Mouse (Mus musculus) kidney, postnatal 14 days (tissue): Measurements from ENCODE around the gene Tnfaip6.
"Not testable (repeated sequence)": the region's sequence is repeated elsewhere in the genome, so short reads cannot be mapped to it uniquely, and the experiment has no call there.

Source experiments
- DNase-seq: peaks from one replicate; pipeline ENCODE4 v3.0.0; 2022; ENCODE audit warnings: mixed read lengths

Gene Tnfaip6

DNA sequence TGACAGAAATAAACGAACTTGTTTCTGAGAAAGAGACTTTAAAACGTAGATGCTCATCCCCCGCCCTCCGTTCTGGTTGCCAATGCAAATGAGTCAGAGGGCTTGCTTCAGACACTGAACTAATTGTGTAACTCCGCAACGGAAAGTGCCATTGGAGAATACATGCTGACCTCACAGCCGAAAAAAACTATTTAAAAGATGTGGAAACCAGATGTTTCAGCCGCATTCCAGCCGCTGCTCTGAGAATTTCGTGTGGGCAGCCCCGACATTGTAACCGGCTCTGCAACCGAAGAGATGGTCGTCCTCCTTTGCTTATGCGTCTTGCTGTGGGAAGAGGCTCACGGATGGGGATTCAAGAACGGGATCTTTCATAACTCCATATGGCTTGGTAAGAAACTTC, at the start of gene Tnfaip6:
Tnfaip6 (plus strand) TSS at position 128 of the 400 bp plus-strand sequence.
- peak; percentile 53 for DNase-seq

- DNase-seq = no peak
Measured at GRCm38 (mm10) chr2:51989559-51989958, 48.2 kb upstream of the Tnfaip6 start.

- no peak for DNase-seq
Measured at GRCm38 (mm10) chr2:51991447-51991846, 46.4 kb upstream of the Tnfaip6 start.

DNA sequence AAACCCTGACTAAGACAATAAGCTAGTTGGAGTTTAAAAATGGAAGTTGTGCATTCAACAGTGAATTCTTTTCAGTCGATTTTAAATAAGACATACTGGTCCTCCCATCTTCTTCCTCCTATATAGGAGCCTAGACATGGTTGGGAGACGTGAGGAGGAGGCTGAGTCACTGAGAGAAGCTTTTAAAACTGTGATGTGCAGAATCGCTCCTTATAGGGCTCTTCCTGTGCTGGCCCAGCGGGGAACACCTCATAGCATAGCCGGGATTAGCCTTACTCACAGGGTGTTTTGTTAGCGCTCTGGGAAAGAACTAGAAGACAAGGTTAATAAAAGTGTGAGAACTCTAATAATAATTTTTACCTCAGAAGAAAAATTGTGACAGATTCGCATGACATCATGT, 37.8 kb upstream of the Tnfaip6 start:
- DNase-seq = no peak

- no peak for DNase-seq
Measured at GRCm38 (mm10) chr2:52001521-52001920, 36.3 kb upstream of the Tnfaip6 start.

DNA sequence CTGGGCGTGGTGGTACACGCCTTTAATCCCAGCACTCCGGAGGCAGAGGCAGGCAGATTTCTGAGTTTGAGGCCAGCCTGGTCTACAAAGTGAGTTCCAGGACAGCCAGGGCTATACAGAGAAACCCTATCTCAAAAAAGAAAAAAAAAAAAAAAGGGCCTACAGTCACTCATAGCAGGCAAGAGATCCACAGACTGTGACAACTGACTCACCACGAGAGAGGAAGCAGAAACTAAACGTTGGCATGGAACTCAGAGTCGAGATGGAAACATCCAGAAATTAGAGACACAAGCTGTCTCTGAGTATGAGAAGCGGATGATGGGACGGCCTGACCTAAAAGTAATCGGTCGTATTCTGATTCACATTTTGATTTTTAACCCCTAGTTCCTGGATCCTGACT, 35.5 kb upstream of the Tnfaip6 start:
- DNase-seq = not testable (repeated sequence)

GRCm38 (mm10) chr2:52006380-52006779, 31.4 kb upstream of the Tnfaip6 start:
- DNase-seq = no peak

GRCm38 (mm10) chr2:52011820-52012219, 26.0 kb upstream of the Tnfaip6 start:
- DNase-seq = not testable (repeated sequence)

- DNase-seq = no peak
Measured at GRCm38 (mm10) chr2:52013306-52013820, 24.4 kb upstream of the Tnfaip6 start.

DNA sequence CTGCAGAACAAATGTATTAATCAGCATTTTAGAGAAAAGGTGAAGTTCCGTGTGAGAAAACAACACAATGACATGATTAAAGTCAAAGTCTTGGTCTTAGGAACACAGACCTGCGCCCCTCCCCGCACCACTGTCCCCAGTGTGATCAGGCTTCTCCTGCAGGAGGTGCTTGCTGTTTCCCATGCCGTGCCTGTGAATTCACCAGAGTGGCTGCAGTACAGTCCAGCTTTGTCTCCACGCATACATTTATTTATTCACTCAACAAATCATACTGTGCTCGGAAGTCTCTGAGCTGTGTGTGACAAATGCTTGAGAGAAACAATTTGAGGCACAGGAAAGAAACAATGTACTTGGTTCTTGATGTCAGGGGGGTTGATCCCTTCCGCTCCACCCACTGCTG, 21.4 kb upstream of the Tnfaip6 start:
- no peak for DNase-seq

DNA sequence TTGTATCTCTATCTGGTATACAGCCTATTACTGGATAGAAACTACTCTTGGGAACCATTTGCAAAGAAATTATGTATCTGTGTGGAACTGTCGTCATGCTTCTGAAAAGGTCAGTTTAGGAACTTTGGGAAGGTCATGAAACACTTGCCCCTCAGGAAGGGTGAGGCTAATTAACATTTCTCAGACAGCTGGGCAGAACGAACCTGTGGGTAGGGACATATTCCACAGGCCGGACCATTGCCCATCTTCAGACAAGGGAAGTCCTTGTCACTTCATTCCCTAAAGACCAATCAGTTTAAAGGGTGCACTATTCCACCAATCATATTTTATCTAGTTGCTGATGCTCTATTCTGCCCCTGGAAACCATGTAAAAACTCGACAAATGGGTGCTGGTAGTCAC, 10.7 kb upstream of the Tnfaip6 start:
- no peak for DNase-seq

- no peak for DNase-seq
Measured at GRCm38 (mm10) chr2:52029426-52029825, 8.4 kb upstream of the Tnfaip6 start.

DNA sequence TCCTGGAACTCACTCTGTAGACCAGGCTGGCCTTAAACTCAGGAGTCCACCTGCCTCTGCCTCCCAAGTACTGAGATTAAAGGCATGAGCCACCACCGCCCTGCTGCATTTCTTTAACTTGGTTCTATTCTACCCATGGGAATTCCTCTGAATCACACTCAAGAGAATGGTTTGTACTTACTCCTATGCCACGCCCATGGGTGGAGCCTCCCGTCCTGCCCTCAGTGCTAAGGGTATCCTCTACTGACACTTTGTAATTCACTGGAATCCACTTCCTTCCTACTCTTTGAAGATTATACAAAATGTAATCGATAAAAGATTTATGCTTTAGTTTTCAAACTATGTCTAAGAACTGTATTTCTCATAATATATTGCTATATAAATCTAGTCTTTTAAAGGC, 6.3 kb upstream of the Tnfaip6 start:
- DNase-seq = no peak

- no peak for DNase-seq
Measured at GRCm38 (mm10) chr2:52034601-52035000, 3.2 kb upstream of the Tnfaip6 start.

- DNase-seq = no peak
Measured at GRCm38 (mm10) chr2:52035144-52035543, 2.7 kb upstream of the Tnfaip6 start.

DNA sequence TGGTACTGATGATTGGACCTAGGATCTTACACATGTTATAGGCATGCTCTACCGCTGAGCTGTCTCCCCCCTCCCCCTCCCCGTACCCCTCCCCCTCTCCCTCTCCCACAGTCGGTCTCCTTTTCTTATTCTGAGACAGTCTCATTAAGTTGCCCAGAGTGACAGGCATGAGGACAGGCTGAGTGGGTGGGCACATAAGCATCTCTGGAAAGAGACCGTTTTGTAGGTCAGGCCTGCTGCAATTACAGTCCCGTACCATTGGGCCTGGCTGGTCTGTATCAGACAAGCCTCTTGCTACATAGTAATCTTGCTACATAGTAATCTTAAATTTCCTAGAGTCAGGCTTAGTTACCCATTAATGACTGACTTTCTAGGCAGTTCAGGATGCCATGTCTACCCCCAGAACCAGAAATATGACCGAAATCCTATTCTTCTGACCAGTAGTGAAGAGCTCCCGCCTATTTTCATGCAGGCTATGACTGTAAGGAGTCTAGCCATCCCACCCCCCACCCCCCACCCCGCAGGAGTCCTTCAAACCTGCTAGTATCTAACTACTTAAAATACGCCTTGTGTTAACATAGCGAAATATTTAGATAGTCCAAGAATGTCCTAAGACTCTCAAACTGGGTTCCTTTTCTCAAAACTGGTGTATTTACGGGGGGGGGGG, 747 bp upstream of the Tnfaip6 start:
- DNase-seq = no peak

- DNase-seq = no peak
Measured at GRCm38 (mm10) chr2:52038558-52038957, 749 bp downstream of the Tnfaip6 start.

GRCm38 (mm10) chr2:52039083-52039801, 1.4 kb downstream of the Tnfaip6 start:
- DNase-seq = no peak

DNA sequence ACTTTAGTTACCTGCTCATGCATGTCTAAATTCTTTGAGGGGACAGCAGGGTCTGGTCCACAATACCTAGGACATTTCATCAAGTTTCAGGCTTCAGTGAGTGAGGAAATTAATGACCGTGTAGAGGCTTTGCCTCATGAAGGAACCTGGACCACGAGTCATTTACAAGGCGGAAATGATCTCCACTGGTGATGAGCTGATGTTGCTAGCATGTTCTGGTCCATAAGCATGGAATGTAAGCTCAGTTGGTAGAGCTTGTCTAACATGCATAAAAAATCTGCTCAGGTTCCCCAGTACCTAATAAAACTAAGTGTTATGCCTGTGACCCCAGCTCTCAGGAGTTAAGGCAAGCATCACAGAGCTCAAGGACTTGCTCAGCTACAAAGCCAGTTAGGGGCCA, 4.3 kb downstream of the Tnfaip6 start:
- DNase-seq = no peak

GRCm38 (mm10) chr2:52042714-52043113, 4.9 kb downstream of the Tnfaip6 start:
- no peak for DNase-seq

- DNase-seq = no peak
Measured at GRCm38 (mm10) chr2:52043485-52043884, 5.7 kb downstream of the Tnfaip6 start.

DNA sequence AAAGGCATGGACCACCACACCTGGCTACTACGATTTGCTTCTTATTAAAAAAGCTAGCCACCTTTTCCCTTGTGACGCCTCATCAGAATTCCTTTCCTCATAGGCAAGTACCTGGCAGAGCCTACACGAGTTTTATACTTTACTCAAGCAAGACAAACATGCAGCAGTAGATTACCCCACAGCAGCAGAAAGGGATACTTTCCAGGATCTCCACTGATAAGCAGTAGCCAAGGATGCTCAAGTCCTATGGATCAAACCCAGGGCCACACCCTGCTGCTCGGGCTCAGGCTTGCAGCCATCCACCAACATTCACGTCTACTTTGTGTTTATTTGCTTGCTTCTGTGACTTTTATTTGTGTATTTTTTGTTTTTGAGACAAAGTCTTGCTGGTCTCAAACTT, 8.2 kb downstream of the Tnfaip6 start:
- no peak for DNase-seq

- DNase-seq = no peak
Measured at GRCm38 (mm10) chr2:52050823-52051222, 13.0 kb downstream of the Tnfaip6 start.

DNA sequence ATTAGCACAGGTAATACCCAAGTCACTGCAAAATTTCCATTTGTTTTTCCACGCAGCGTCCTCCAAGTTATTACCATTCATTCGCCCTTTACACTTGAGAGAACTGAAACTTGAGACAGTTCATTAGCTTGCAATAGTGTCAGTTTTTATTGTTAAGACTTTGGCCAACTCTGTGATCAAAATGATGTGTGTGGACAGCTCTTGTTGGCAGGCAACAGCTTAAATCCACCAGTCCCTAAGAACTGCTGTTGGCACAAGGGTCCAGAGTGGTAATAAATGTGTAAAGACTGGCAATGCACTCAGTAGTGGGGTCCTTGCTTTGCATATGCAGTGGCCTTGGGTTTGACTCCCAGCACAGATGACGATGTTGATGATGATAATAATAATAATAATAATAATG, 14.5 kb downstream of the Tnfaip6 start:
- DNase-seq = no peak
